Mouse (Mus musculus) stomach, embryonic 15.5 days (tissue): Measurements from ENCODE around the gene Pih1d3. TPM values are rescaled to one million over a fixed set of nuclear protein-coding genes. Genes with fewer than 3 reads are reported as not detected.

ENCODE experiments used
- ATAC-seq: fragments of 200-750 bp; cut with Nextera tagmentation; 2 replicates; pipeline ENCODE4 v1.8.0; 2017; ENCODE audit warnings: low read depth, moderate number of reproducible peaks, moderate TSS enrichment; ENCODE audit not compliant: insufficient read depth, low FRiP score
- H3K27ac ChIP-seq: fragments of 300-500 bp; sonication (generic); 2 replicates; pipeline ENCODE4 v1.5.1; 2015; ENCODE audit warnings: mild to moderate bottlenecking, inconsistent platforms
- H3K27me3 ChIP-seq: fragments of 300-500 bp; sonication (generic); replicated peaks from 2 replicates; pipeline ENCODE4 v1.6.1; 2015; ENCODE audit warnings: inconsistent platforms
- H3K36me3 ChIP-seq: fragments of 300-500 bp; sonication (generic); 2 replicates; pipeline ENCODE4 v1.6.1; 2015; ENCODE audit warnings: inconsistent platforms
- H3K4me1 ChIP-seq: fragments of 300-500 bp; sonication (generic); 2 replicates; pipeline ENCODE4 v1.6.1; 2015; ENCODE audit warnings: inconsistent platforms
- H3K4me2 ChIP-seq: fragments of 300-500 bp; sonication (generic); 2 replicates; pipeline ENCODE4 v1.6.1; 2015; ENCODE audit warnings: mild to moderate bottlenecking, inconsistent platforms
- H3K4me3 ChIP-seq: fragments of 300-500 bp; sonication (generic); replicated peaks from 2 replicates; pipeline ENCODE4 v1.5.1; 2015; ENCODE audit warnings: inconsistent platforms
- H3K9ac ChIP-seq: fragments of 300-500 bp; sonication (generic); 2 replicates; pipeline ENCODE4 v1.6.1; 2015; ENCODE audit warnings: inconsistent platforms
- H3K9me3 ChIP-seq: fragments of 300-500 bp; sonication (generic); 2 replicates; pipeline ENCODE4 v1.6.1; 2016; ENCODE audit warnings: inconsistent platforms
- WGBS: fragments of 180-500 bp; shearing (Covaris S2); methylation state at CpG from one replicate; pipeline ENCODE4 v1.1.7; 2015; 5-methylcytosine and 5-hydroxymethylcytosine counted together
- polyA plus RNA-seq: library from polyadenylated mRNA; unstranded; fragments of >200 nt; fragmentation: Nextera tagmentation; extraction: Ambion mirVana; gene quantifications from 2 replicates; pipeline ENCODE4 v1.2.1, GENCODE M21; 2015

Gene Pih1d3
- not detected in 2 replicates for polyA plus RNA-seq

- Histone ChIP-seq H3K4me2 (no peak within 1 kb of the TSS), H3K4me3 (no peak within 1 kb of the TSS), H3K27ac (no peak within 1 kb of the TSS), H3K9me3 (no peaks in the 10 kb centered on the region), H3K4me1 (no peaks in the 10 kb centered on the region), H3K36me3 (no peaks in the 10 kb centered on the region), H3K27me3 (no peaks in the 10 kb centered on the region), H3K9ac (no peak within 1 kb of the TSS)
- 78% methylated on average over 7 of the region's 7 CpGs for WGBS
- ATAC-seq, result no peak
These were observed at the start of gene Pih1d3, which contains the start of gene 4931428L18Rik for GRCm38 (mm10) chr1:31222564-31222963. Gene Pih1d3, plus strand, starts transcription at chr1:31222838. Gene 4931428L18Rik, minus strand, starts transcription at chr1:31222684.

GRCm38 (mm10) chr1:31175401-31175800 is 47.2 kb upstream of the Pih1d3 start:
- H3K4me3 ChIP-seq, result no peak overlapping the region
- WGBS, result 74% methylated on average over 3 of the region's 3 CpGs
- ATAC-seq, result no peak
- H3K36me3 ChIP-seq, result no peaks in the 10 kb centered on the region
- no peaks in the 10 kb centered on the region for H3K27me3 ChIP-seq
- no peak overlapping the region for H3K9ac ChIP-seq
- H3K9me3 ChIP-seq, result no peaks in the 10 kb centered on the region
- H3K4me2 ChIP-seq, result no peak overlapping the region
- no peaks in the 10 kb centered on the region for H3K4me1 ChIP-seq
- no peak overlapping the region for H3K27ac ChIP-seq

GRCm38 (mm10) chr1:31176101-31176500 is 46.5 kb upstream of the Pih1d3 start, which contains the start of gene Lgsn:
Gene Lgsn, plus strand, starts transcription at chr1:31176401.
- Histone ChIP-seq H3K36me3 (no peaks in the 10 kb centered on the region), H3K9ac (no peak within 1 kb of the TSS), H3K4me2 (no peak within 1 kb of the TSS), H3K4me3 (no peak within 1 kb of the TSS), H3K27me3 (no peaks in the 10 kb centered on the region), H3K27ac (no peak within 1 kb of the TSS), H3K9me3 (no peaks in the 10 kb centered on the region), H3K4me1 (no peaks in the 10 kb centered on the region)
- WGBS, result 73% methylated on average over 5 of the region's 5 CpGs
- no peak for ATAC-seq

GRCm38 (mm10) chr1:31178264-31178663 is 44.4 kb upstream of the Pih1d3 start:
- H3K9me3 ChIP-seq, result no peaks in the 10 kb centered on the region
- H3K36me3 ChIP-seq, result no peaks in the 10 kb centered on the region
- WGBS, result 52% methylated on average over 1 of the region's 1 CpGs
- H3K4me1 ChIP-seq, result no peaks in the 10 kb centered on the region
- no peak for ATAC-seq
- H3K4me3 ChIP-seq, result no peak overlapping the region
- no peak overlapping the region for H3K27ac ChIP-seq
- H3K27me3 ChIP-seq, result no peaks in the 10 kb centered on the region
- H3K9ac ChIP-seq, result no peak overlapping the region
- H3K4me2 ChIP-seq, result no peak overlapping the region

- Histone ChIP-seq H3K27ac (no peak overlapping the region), H3K9me3 (no peaks in the 10 kb centered on the region), H3K4me2 (no peak overlapping the region), H3K4me1 (no peaks in the 10 kb centered on the region), H3K36me3 (no peaks in the 10 kb centered on the region), H3K27me3 (no peaks in the 10 kb centered on the region), H3K9ac (no peak overlapping the region), H3K4me3 (no peak overlapping the region)
- 75% methylated on average over 10 of the region's 10 CpGs for WGBS
- ATAC-seq, result no peak
These were observed 32.3 kb upstream of the Pih1d3 start for GRCm38 (mm10) chr1:31190237-31190866.

GRCm38 (mm10) chr1:31195633-31196032 is 27.0 kb upstream of the Pih1d3 start:
- no peak for ATAC-seq
- Histone ChIP-seq H3K4me3 (no peak overlapping the region), H3K27ac (no peak overlapping the region), H3K9me3 (no peaks in the 10 kb centered on the region), H3K4me2 (no peak overlapping the region), H3K4me1 (no peaks in the 10 kb centered on the region), H3K9ac (no peak overlapping the region), H3K36me3 (no peaks in the 10 kb centered on the region), H3K27me3 (no peaks in the 10 kb centered on the region)
- 85% methylated on average over 1 of the region's 1 CpGs for WGBS

GRCm38 (mm10) chr1:31196959-31197358 is 25.7 kb upstream of the Pih1d3 start:
- H3K36me3 ChIP-seq, result no peaks in the 10 kb centered on the region
- H3K9me3 ChIP-seq, result no peaks in the 10 kb centered on the region
- H3K27ac ChIP-seq, result no peak overlapping the region
- no peak overlapping the region for H3K4me2 ChIP-seq
- H3K4me1 ChIP-seq, result no peaks in the 10 kb centered on the region
- H3K9ac ChIP-seq, result no peak overlapping the region
- no peak for ATAC-seq
- no peaks in the 10 kb centered on the region for H3K27me3 ChIP-seq
- H3K4me3 ChIP-seq, result no peak overlapping the region
- WGBS, result 88% methylated on average over 3 of the region's 3 CpGs

GRCm38 (mm10) chr1:31203771-31204170 is 18.9 kb upstream of the Pih1d3 start:
- Histone ChIP-seq H3K4me3 (no peak overlapping the region), H3K9me3 (no peaks in the 10 kb centered on the region), H3K27ac (no peak overlapping the region), H3K4me2 (no peak overlapping the region), H3K36me3 (no peaks in the 10 kb centered on the region), H3K4me1 (no peaks in the 10 kb centered on the region), H3K9ac (no peak overlapping the region), H3K27me3 (no peaks in the 10 kb centered on the region)
- 85% methylated on average over 10 of the region's 10 CpGs for WGBS
- ATAC-seq, result no peak

- Histone ChIP-seq H3K36me3 (no peaks in the 10 kb centered on the region), H3K9ac (no peak overlapping the region), H3K4me3 (no peak overlapping the region), H3K4me1 (no peaks in the 10 kb centered on the region), H3K9me3 (no peaks in the 10 kb centered on the region), H3K27ac (no peak overlapping the region), H3K27me3 (no peaks in the 10 kb centered on the region), H3K4me2 (no peak overlapping the region)
- no peak for ATAC-seq
- WGBS, result 74% methylated on average over 7 of the region's 7 CpGs
These were observed 17.3 kb upstream of the Pih1d3 start for GRCm38 (mm10) chr1:31205346-31205745.

GRCm38 (mm10) chr1:31205770-31206169 is 16.9 kb upstream of the Pih1d3 start:
- no peaks in the 10 kb centered on the region for H3K4me1 ChIP-seq
- no peaks in the 10 kb centered on the region for H3K9me3 ChIP-seq
- H3K36me3 ChIP-seq, result no peaks in the 10 kb centered on the region
- WGBS, result 79% methylated on average over 3 of the region's 3 CpGs
- no peak overlapping the region for H3K4me2 ChIP-seq
- H3K4me3 ChIP-seq, result no peak overlapping the region
- no peak overlapping the region for H3K9ac ChIP-seq
- H3K27me3 ChIP-seq, result no peaks in the 10 kb centered on the region
- H3K27ac ChIP-seq, result no peak overlapping the region
- no peak for ATAC-seq

- no peak for ATAC-seq
- no peaks in the 10 kb centered on the region for H3K9me3 ChIP-seq
- H3K4me1 ChIP-seq, result no peaks in the 10 kb centered on the region
- WGBS, result under 1% methylated on average over 5 of the region's 5 CpGs
- H3K36me3 ChIP-seq, result no peaks in the 10 kb centered on the region
- H3K27me3 ChIP-seq, result no peaks in the 10 kb centered on the region
- H3K27ac ChIP-seq, result no peak overlapping the region
- no peak overlapping the region for H3K9ac ChIP-seq
- H3K4me3 ChIP-seq, result no peak overlapping the region
- no peak overlapping the region for H3K4me2 ChIP-seq
These were observed 12.5 kb upstream of the Pih1d3 start for GRCm38 (mm10) chr1:31210144-31210543.

- no peaks in the 10 kb centered on the region for H3K27me3 ChIP-seq
- no peaks in the 10 kb centered on the region for H3K4me1 ChIP-seq
- no peak overlapping the region for H3K9ac ChIP-seq
- H3K36me3 ChIP-seq, result no peaks in the 10 kb centered on the region
- H3K4me3 ChIP-seq, result no peak overlapping the region
- ATAC-seq, result no peak
- 32% methylated on average over 1 of the region's 1 CpGs for WGBS
- no peak overlapping the region for H3K4me2 ChIP-seq
- H3K9me3 ChIP-seq, result no peaks in the 10 kb centered on the region
- H3K27ac ChIP-seq, result no peak overlapping the region
These were observed 7.8 kb upstream of the Pih1d3 start for GRCm38 (mm10) chr1:31214831-31215230.
